Mouse (Mus musculus): ENCODE data around the gene Srp9. TPM values are rescaled to one million over a fixed set of nuclear protein-coding genes. Genes with fewer than 3 reads are reported as not detected.

Srp9 gene
- polyA plus RNA-seq (2021; fragmentation: Nextera tagmentation), result 270 and 319 TPM in 2 replicates
- long read RNA-seq, experiment 1, transcript Srp9-201 (3 exons, 1,367 nt), result major isoform, 427 of 446 reads
- long read RNA-seq, experiment 1, transcript Srp9-202 (2 exons, 823 nt), result minor isoform, 11 of 446 reads
- long read RNA-seq, experiment 1, partial matches to known transcripts, result 1 of 446 reads
- long read RNA-seq, experiment 1, other reads (novel, unspliced or antisense), result 5 of 446 reads
- long read RNA-seq, experiment 2, transcript Srp9-201 (3 exons, 1,367 nt), result major isoform, 380 of 399 reads
- long read RNA-seq, experiment 2, transcript Srp9-204 (1 exons, 1,107 nt), result minor isoform, 6 of 399 reads
- long read RNA-seq, experiment 2, partial matches to known transcripts, result 4 of 399 reads
- long read RNA-seq, experiment 2, other reads (novel, unspliced or antisense), result 8 of 399 reads

DNA sequence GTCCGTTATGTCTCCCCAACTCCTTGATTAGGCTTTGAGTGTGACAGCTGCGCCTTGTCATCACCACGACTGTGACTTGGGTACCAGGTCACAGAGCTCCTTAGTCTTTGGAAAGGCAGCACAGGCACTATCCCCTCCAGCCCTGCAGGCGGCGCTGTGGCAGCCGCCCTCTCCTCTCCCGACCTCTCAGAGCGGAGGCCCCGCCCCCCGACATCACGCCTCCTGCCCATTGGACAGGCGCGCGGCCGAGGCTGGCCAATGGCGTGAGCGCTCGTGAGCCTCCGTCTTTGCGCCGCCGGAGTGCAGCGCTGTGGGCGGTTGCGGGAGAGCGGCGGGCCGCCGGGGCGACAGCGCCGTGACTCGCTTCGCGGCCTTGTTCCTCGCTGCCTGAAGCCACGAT, at the start of gene Srp9:
TSS of gene Srp9 (plus strand) at position 232 of the 400 bp plus-strand sequence.

DNA sequence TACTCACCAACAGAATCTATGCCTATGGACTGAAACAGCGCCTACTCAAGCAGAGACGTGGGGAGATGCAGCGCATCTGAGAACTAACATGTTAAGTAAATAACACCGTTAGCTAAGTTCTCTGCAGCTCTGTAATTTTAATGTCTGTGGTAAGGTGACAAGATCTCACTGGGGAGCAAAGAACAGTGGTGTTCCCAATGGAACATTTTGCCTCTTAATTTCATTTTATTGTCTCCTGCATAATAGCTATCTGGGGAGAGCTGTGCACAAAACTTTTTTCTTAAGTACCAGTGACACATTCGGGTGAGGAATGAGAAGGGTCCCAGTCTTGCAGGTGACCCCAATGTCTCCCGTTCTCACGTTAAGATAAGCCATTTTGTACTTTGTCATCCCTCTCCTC, 39.8 kb downstream of the Srp9 start, which contains the start of gene Vmn1r1:
TSS of gene Vmn1r1 (minus strand) at position 101 of the 400 bp plus-strand sequence.

Other genes starting within 250 kb of the Srp9 start
- 6.7 and 7.9 TPM in 2 replicates for gene Enah, start 104.7 kb upstream of the Srp9 start, polyA plus RNA-seq (2021; fragmentation: Nextera tagmentation)
- gene Vmn1r1, start 39.7 kb downstream of the Srp9 start, polyA plus RNA-seq (2021; fragmentation: Nextera tagmentation), result not detected in 2 replicates
- gene Degs1, start 158.1 kb downstream of the Srp9 start, polyA plus RNA-seq (2021; fragmentation: Nextera tagmentation), result 122 and 126 TPM in 2 replicates
- gene Fbxo28, start 216.9 kb downstream of the Srp9 start, polyA plus RNA-seq (2021; fragmentation: Nextera tagmentation), result 4.9 and 9.3 TPM in 2 replicates

All from left cerebral cortex, adult 6 months (tissue).